In genomic region chr5:110786081-110786835, GRCm38 (mm10) we compare ENCODE assay signal across 9 mouse cellular contexts. TPM values are rescaled to one million over a fixed set of nuclear protein-coding genes. Genes with fewer than 3 reads are reported as not detected.
A peak's percentile ranks its signal among the peaks of the same experiment; 100 is the strongest.
DNase-seq lines count a peak whose midpoint lies in the region; ATAC-seq and TF ChIP-seq lines count a peak whose summit lies in the region.
"Had no signal": no experiment of that assay in that cellular context is flagged by ENCODE, and none has a peak within 500 bp of the region (broad histone marks: within the 10 kb centered on the region; RNA-seq: fewer than 3 reads in every experiment).

No protein-coding gene starts in this region.

- TF ChIP-seq CTCF in thymus, adult 2 months (IDR thresholded peaks at IDR 0.05; ENCODE audit: borderline replicate concordance, control insufficient read depth, extremely low read depth, insufficient read depth, low read length, poor library complexity): no peak
- peak; percentile 55 for TF ChIP-seq CTCF in stomach, postnatal 0 days (IDR thresholded peaks at IDR 0.05; ENCODE audit: low read depth)

- TF ChIP-seq EP300 in stomach, postnatal 0 days (optimal IDR thresholded peaks at IDR 0.05): no peak

- H3K27ac ChIP-seq in hindbrain, embryonic 11.5 days (ENCODE audit: low read depth, low read length): no peak overlapping the region
- H3K27ac ChIP-seq in hindbrain, embryonic 14.5 days: no peak overlapping the region
- H3K27ac ChIP-seq in thymus, adult 2 months (ENCODE audit: control insufficient read depth, insufficient read depth, low read length): no peak overlapping the region
- no peak overlapping the region for H3K27ac ChIP-seq in stomach, postnatal 0 days (replicated peaks)
- H3K27ac ChIP-seq: neural tube, embryonic 13.5 days had no signal

- H3K4me3 ChIP-seq in hindbrain, embryonic 11.5 days (ENCODE audit: low read depth, low read length): no peak overlapping the region
- no peak overlapping the region for H3K4me3 ChIP-seq in hindbrain, embryonic 14.5 days (replicated peaks; ENCODE audit: low read length)
- no peak overlapping the region for H3K4me3 ChIP-seq in thymus, adult 2 months (ENCODE audit: control insufficient read depth, insufficient read depth, low read length)
- H3K4me3 ChIP-seq in stomach, postnatal 0 days (ENCODE audit: low read depth, low read length): no peak overlapping the region
- H3K4me3 ChIP-seq: neural tube, embryonic 13.5 days had no signal

- no peak overlapping the region for H3K9ac ChIP-seq in hindbrain, embryonic 11.5 days (ENCODE audit: low read depth, low read length)
- no peak overlapping the region for H3K9ac ChIP-seq in hindbrain, embryonic 14.5 days
- H3K9ac ChIP-seq in stomach, postnatal 0 days (ENCODE audit: low read length): no peak overlapping the region
- H3K9ac ChIP-seq: neural tube, embryonic 13.5 days had no signal

- H3K4me1 ChIP-seq in hindbrain, embryonic 11.5 days (replicated peaks; ENCODE audit: control insufficient read depth, insufficient read depth, low read length): no peaks in the 10 kb centered on the region
- no peaks in the 10 kb centered on the region for H3K4me1 ChIP-seq in hindbrain, embryonic 14.5 days (replicated peaks; ENCODE audit: control insufficient read depth, insufficient read depth, low read length)
- H3K4me1 ChIP-seq in thymus, adult 2 months (replicated peaks; ENCODE audit: control insufficient read depth, insufficient read depth, low read length): no peaks in the 10 kb centered on the region
- no peaks in the 10 kb centered on the region for H3K4me1 ChIP-seq in stomach, postnatal 0 days (replicated peaks; ENCODE audit: control insufficient read depth, insufficient read depth)
- H3K4me1 ChIP-seq: neural tube, embryonic 13.5 days had no signal

- no peak overlapping the region for H3K4me2 ChIP-seq in hindbrain, embryonic 11.5 days (replicated peaks; ENCODE audit: low read depth, low read length)
- H3K4me2 ChIP-seq in hindbrain, embryonic 14.5 days (replicated peaks): no peak overlapping the region
- H3K4me2 ChIP-seq in stomach, postnatal 0 days (replicated peaks; ENCODE audit: low read depth): no peak overlapping the region
- H3K4me2 ChIP-seq: neural tube, embryonic 13.5 days had no signal

- H3K36me3 ChIP-seq in hindbrain, embryonic 11.5 days (ENCODE audit: control insufficient read depth, insufficient read depth, low read length): peaks cover 33% of the 10 kb centered on the region
- H3K36me3 ChIP-seq in hindbrain, embryonic 14.5 days (replicated peaks; ENCODE audit: control insufficient read depth, insufficient read depth): peaks cover 67% of the 10 kb centered on the region
- H3K36me3 ChIP-seq in thymus, adult 2 months (ENCODE audit: control insufficient read depth, insufficient read depth, low read length): peaks cover 32% of the 10 kb centered on the region; the same call in 1 of the 2 replicates
- peaks cover 26% of the 10 kb centered on the region for H3K36me3 ChIP-seq in stomach, postnatal 0 days (ENCODE audit: control insufficient read depth, insufficient read depth, low read length)

- no peaks in the 10 kb centered on the region for H3K27me3 ChIP-seq in hindbrain, embryonic 11.5 days (ENCODE audit: control insufficient read depth, insufficient read depth, low read length)
- no peaks in the 10 kb centered on the region for H3K27me3 ChIP-seq in hindbrain, embryonic 14.5 days (ENCODE audit: control insufficient read depth, insufficient read depth, low read length)
- H3K27me3 ChIP-seq in thymus, adult 2 months (ENCODE audit: control insufficient read depth, insufficient read depth, low read length): no peaks in the 10 kb centered on the region
- no peaks in the 10 kb centered on the region for H3K27me3 ChIP-seq in stomach, postnatal 0 days (ENCODE audit: control insufficient read depth, insufficient read depth, low read length)
- H3K27me3 ChIP-seq: neural tube, embryonic 13.5 days had no signal

- ATAC-seq in hindbrain, embryonic 11.5 days (ENCODE audit: low FRiP score): no peak
- ATAC-seq in hindbrain, embryonic 14.5 days (ENCODE audit: low FRiP score): no peak
- ATAC-seq in stomach, postnatal 0 days (ENCODE audit: low FRiP score, low TSS enrichment): no peak

- TF ChIP-seq POLR2A in thymus, adult 2 months (IDR thresholded peaks at IDR 0.05; ENCODE audit: control insufficient read depth, extremely low read depth, insufficient read depth, low read length, poor library complexity): no peak

- WGBS in hindbrain, embryonic 11.5 days: 85% methylated on average over 11 of the region's 11 CpGs
- WGBS in hindbrain, embryonic 14.5 days: 79% methylated on average over 11 of the region's 11 CpGs
- 96% methylated on average over 11 of the region's 11 CpGs for WGBS in thymus, adult 2 months
- WGBS in stomach, postnatal 0 days: 81% methylated on average over 11 of the region's 11 CpGs

- H3K9me3 ChIP-seq in hindbrain, embryonic 11.5 days (ENCODE audit: control insufficient read depth, low read length): no peaks in the 10 kb centered on the region
- H3K9me3 ChIP-seq in hindbrain, embryonic 14.5 days (ENCODE audit: control insufficient read depth, low read length): no peaks in the 10 kb centered on the region
- H3K9me3 ChIP-seq in stomach, postnatal 0 days (ENCODE audit: control insufficient read depth, low read length): no peaks in the 10 kb centered on the region
- H3K9me3 ChIP-seq: neural tube, embryonic 13.5 days had no signal

- peak; percentile 13 for DNase-seq in hindbrain, embryonic 11.5 days (ENCODE audit: low spot score)
- DNase-seq in hindbrain, embryonic 14.5 days (ENCODE audit: low spot score): no peak
- peak; percentile 19 for DNase-seq in thymus, adult 2 months
- DNase-seq in thymus, adult 18-20 months: no peak
- peak; percentile 44 to 58 for DNase-seq in cerebellum, postnatal 10 days
- DNase-seq in stomach, postnatal 0 days (ENCODE audit: low spot score): no peak
- no peak for DNase-seq in urinary bladder, adult 2 months (ENCODE audit: low spot score)
- DNase-seq in thymus, postnatal 10 days (ENCODE audit: low spot score in 2 of 2): no peak

RNA-seq across cellular contexts. Expression of gene Pus1, which starts 5.8 kb away (rescaled TPM):
- polyA plus RNA-seq in hindbrain, embryonic 11.5 days (2014; fragmentation: Nextera tagmentation; extraction: Ambion mirVana): 15.5 and 17.3 TPM in 2 replicates
- 9.8 and 11.5 TPM in 2 replicates for polyA plus RNA-seq in hindbrain, embryonic 14.5 days (2014; fragmentation: Nextera tagmentation; extraction: Ambion mirVana)
- 27.4 and 28.5 TPM in 2 replicates for polyA plus RNA-seq in thymus, adult 2 months (2012; rRNA removed)
- 24.3 and 24.4 TPM in 2 replicates for polyA plus RNA-seq in stomach, postnatal 0 days (2015; fragmentation: Nextera tagmentation; extraction: Ambion mirVana)
- 23.2 and 25.6 TPM in 2 replicates for polyA plus RNA-seq in urinary bladder, adult 2 months (2012; rRNA removed)

RNA-seq across cellular contexts. Expression of gene Ep400, which starts 15.7 kb away (rescaled TPM):
- 42.1 and 49.7 TPM in 2 replicates for polyA plus RNA-seq in hindbrain, embryonic 11.5 days (2014; fragmentation: Nextera tagmentation; extraction: Ambion mirVana)
- 43.3 and 45.5 TPM in 2 replicates for polyA plus RNA-seq in hindbrain, embryonic 14.5 days (2014; fragmentation: Nextera tagmentation; extraction: Ambion mirVana)
- 155 and 211 TPM in 2 replicates for polyA plus RNA-seq in thymus, adult 2 months (2012; rRNA removed)
- 11.4 and 12.2 TPM in 2 replicates for polyA plus RNA-seq in stomach, postnatal 0 days (2015; fragmentation: Nextera tagmentation; extraction: Ambion mirVana)
- 13.7 and 22.6 TPM in 2 replicates for polyA plus RNA-seq in urinary bladder, adult 2 months (2012; rRNA removed)

RNA-seq across cellular contexts. Expression of gene Ulk1, which starts 23.6 kb away (rescaled TPM):
- 31.7 and 36.1 TPM in 2 replicates for polyA plus RNA-seq in hindbrain, embryonic 11.5 days (2014; fragmentation: Nextera tagmentation; extraction: Ambion mirVana)
- polyA plus RNA-seq in hindbrain, embryonic 14.5 days (2014; fragmentation: Nextera tagmentation; extraction: Ambion mirVana): 48.9 and 49.6 TPM in 2 replicates
- 130 and 136 TPM in 2 replicates for polyA plus RNA-seq in thymus, adult 2 months (2012; rRNA removed)
- 6.5 and 7.1 TPM in 2 replicates for polyA plus RNA-seq in stomach, postnatal 0 days (2015; fragmentation: Nextera tagmentation; extraction: Ambion mirVana)
- polyA plus RNA-seq in urinary bladder, adult 2 months (2012; rRNA removed): 26.4 and 41.9 TPM in 2 replicates

RNA-seq across cellular contexts. Expression of gene Hscb, which starts 53.3 kb away (rescaled TPM):
- polyA plus RNA-seq in hindbrain, embryonic 11.5 days (2014; fragmentation: Nextera tagmentation; extraction: Ambion mirVana): 15.7 and 24.3 TPM in 2 replicates
- polyA plus RNA-seq in hindbrain, embryonic 14.5 days (2014; fragmentation: Nextera tagmentation; extraction: Ambion mirVana): 7.8 and 10.3 TPM in 2 replicates
- polyA plus RNA-seq in thymus, adult 2 months (2012; rRNA removed): 20.6 and 23.1 TPM in 2 replicates
- polyA plus RNA-seq in stomach, postnatal 0 days (2015; fragmentation: Nextera tagmentation; extraction: Ambion mirVana): 21.6 and 23.2 TPM in 2 replicates
- 30.7 and 33.3 TPM in 2 replicates for polyA plus RNA-seq in urinary bladder, adult 2 months (2012; rRNA removed)

RNA-seq across cellular contexts. Expression of gene Chek2, which starts 53.5 kb away (rescaled TPM):
- 24.3 and 26.1 TPM in 2 replicates for polyA plus RNA-seq in hindbrain, embryonic 11.5 days (2014; fragmentation: Nextera tagmentation; extraction: Ambion mirVana)
- polyA plus RNA-seq in hindbrain, embryonic 14.5 days (2014; fragmentation: Nextera tagmentation; extraction: Ambion mirVana): 5.4 and 5.9 TPM in 2 replicates
- polyA plus RNA-seq in thymus, adult 2 months (2012; rRNA removed): 16.1 and 16.3 TPM in 2 replicates
- polyA plus RNA-seq in stomach, postnatal 0 days (2015; fragmentation: Nextera tagmentation; extraction: Ambion mirVana): 10.6 and 10.9 TPM in 2 replicates
- polyA plus RNA-seq in urinary bladder, adult 2 months (2012; rRNA removed): 7.8 and 10.9 TPM in 2 replicates

Comparison
In these comparisons a context has a peak if more than half of its experiments do, and no peak if none do; other contexts are left out.
1. DNase-seq: peak in hindbrain, embryonic 11.5 days (single experiment), thymus, adult 2 months (single experiment) and cerebellum, postnatal 10 days (2 of 2); none in hindbrain, embryonic 14.5 days (single experiment), thymus, adult 18-20 months (0 of 2), stomach, postnatal 0 days (single experiment), urinary bladder, adult 2 months (single experiment) and thymus, postnatal 10 days (0 of 2).